ENCODE assay signal across 8 mouse cellular contexts in the genomic region with DNA sequence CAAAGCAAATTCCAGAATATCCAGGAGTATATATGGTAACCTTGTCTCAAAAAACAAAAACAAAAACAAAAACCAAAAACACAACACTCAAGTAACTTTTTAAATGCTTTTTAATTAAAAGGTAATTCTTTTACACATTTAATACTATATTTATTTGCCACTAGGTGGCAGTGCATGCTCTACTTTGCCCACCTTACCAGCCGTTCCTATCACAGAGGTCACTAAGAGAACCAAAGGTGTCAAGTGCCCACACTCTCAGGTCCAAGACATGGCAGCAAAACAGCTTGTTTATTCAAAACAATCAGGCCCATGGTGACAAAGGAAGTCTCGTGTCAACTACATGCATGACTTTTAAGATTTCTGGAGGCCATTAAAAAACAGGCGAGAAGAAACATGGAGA. TPM values are rescaled to one million over a fixed set of nuclear protein-coding genes. Genes with fewer than 3 reads are reported as not detected.
DNase-seq lines count a peak whose midpoint lies in the region; ATAC-seq and TF ChIP-seq lines count a peak whose summit lies in the region.

No protein-coding gene starts in this region.

- WGBS in liver, postnatal 0 days (ENCODE audit: insufficient replicate concordance), result 36% methylated on average over 3 of the region's 3 CpGs
- 36% methylated on average over 3 of the region's 3 CpGs for WGBS in liver, embryonic 11.5 days

- no peak overlapping the region for H3K4me3 ChIP-seq in liver, postnatal 0 days (ENCODE audit: low read depth, low read length)
- no peak overlapping the region for H3K4me3 ChIP-seq in liver, embryonic 11.5 days (ENCODE audit: low read depth, low read length)

- no peaks in the 10 kb centered on the region for H3K9me3 ChIP-seq in liver, postnatal 0 days (ENCODE audit: low read length)
- no peaks in the 10 kb centered on the region for H3K9me3 ChIP-seq in liver, embryonic 11.5 days (ENCODE audit: control insufficient read depth, low read length)

- peak; percentile 9 for DNase-seq in adrenal gland, adult 2 months
- DNase-seq in adrenal gland, adult 18-20 months (ENCODE audit: low spot score in 2 of 2), result no peak
- DNase-seq in liver, postnatal 0 days, result no peak
- DNase-seq in liver, embryonic 11.5 days (ENCODE audit: low spot score), result no peak
- peak; percentile 20 for DNase-seq in embryo, embryonic 9.5 days (ENCODE audit: extremely low spot score)
- peak; percentile 57 for DNase-seq in retina, postnatal 1 day
- DNase-seq in cerebellum, adult 9-10 months, result no peak
- DNase-seq in frontal cortex, postnatal 36 days (ENCODE audit: low spot score in 2 of 2), result no peak

- H3K36me3 ChIP-seq in liver, postnatal 0 days (replicated peaks; ENCODE audit: insufficient read depth, low read length), result peaks cover 4% of the 10 kb centered on the region; the same call in 1 of the 2 replicates
- H3K36me3 ChIP-seq in liver, embryonic 11.5 days (ENCODE audit: control insufficient read depth, insufficient read depth, low read length), result no peaks in the 10 kb centered on the region

- H3K4me1 ChIP-seq in liver, postnatal 0 days (ENCODE audit: insufficient read depth), result peaks cover 21% of the 10 kb centered on the region
- no peaks in the 10 kb centered on the region for H3K4me1 ChIP-seq in liver, embryonic 11.5 days (replicated peaks; ENCODE audit: control insufficient read depth, insufficient read depth, low read length)

- H3K27me3 ChIP-seq in liver, postnatal 0 days (ENCODE audit: insufficient read depth, low read length), result no peaks in the 10 kb centered on the region
- no peaks in the 10 kb centered on the region for H3K27me3 ChIP-seq in liver, embryonic 11.5 days (replicated peaks; ENCODE audit: control insufficient read depth, insufficient read depth, low read length)

- peak overlapping the region; percentile 62; the same call in 1 of the 2 replicates for H3K27ac ChIP-seq in liver, postnatal 0 days (ENCODE audit: low read depth)
- H3K27ac ChIP-seq in liver, embryonic 11.5 days (ENCODE audit: low read depth, low read length), result no peak overlapping the region

- peak; percentile 78 for TF ChIP-seq CTCF in liver, postnatal 0 days (IDR thresholded peaks at IDR 0.05; ENCODE audit: low read depth)

- ATAC-seq in liver, postnatal 0 days, result no peak
- no peak for ATAC-seq in liver, embryonic 11.5 days (replicated peaks; ENCODE audit: low FRiP score)

- H3K4me2 ChIP-seq in liver, postnatal 0 days (ENCODE audit: low read depth, low read length), result no peak overlapping the region; the same call in 1 of the 2 replicates
- no peak overlapping the region for H3K4me2 ChIP-seq in liver, embryonic 11.5 days

- TF ChIP-seq EP300 in liver, postnatal 0 days (IDR thresholded peaks at IDR 0.05; ENCODE audit: low read depth), result no peak

- H3K9ac ChIP-seq in liver, postnatal 0 days (replicated peaks), result no peak overlapping the region
- no peak overlapping the region for H3K9ac ChIP-seq in liver, embryonic 11.5 days (ENCODE audit: low read depth, low read length)

RNA-seq across cellular contexts. Expression of a gene that starts 24.2 kb away (rescaled TPM):
- 100 to 1,000 TPM; 290 to 315 TPM for total RNA-seq in adrenal gland, adult 2 months (2021)
- polyA plus RNA-seq in adrenal gland, adult 2 months (2012; rRNA removed), result 141 and 188 TPM in 2 replicates
- 100 to 1,000 TPM; 319 to 568 TPM for total RNA-seq in adrenal gland, adult 18-20 months (2021)
- 36.6 and 49.7 TPM in 2 replicates for polyA plus RNA-seq in liver, postnatal 0 days (2015; fragmentation: Nextera tagmentation; extraction: Ambion mirVana)
- 6.7 and 9.3 TPM in 2 replicates for polyA plus RNA-seq in liver, embryonic 11.5 days (2014; fragmentation: Nextera tagmentation; extraction: Ambion mirVana)

Comparison
In these comparisons a context has a peak if more than half of its experiments do, and no peak if none do; other contexts are left out.
1. DNase-seq: peak in adrenal gland, adult 2 months (single experiment), embryo, embryonic 9.5 days (single experiment) and retina, postnatal 1 day (single experiment); none in adrenal gland, adult 18-20 months (0 of 2), liver, postnatal 0 days (single experiment), liver, embryonic 11.5 days (single experiment), cerebellum, adult 9-10 months (single experiment) and frontal cortex, postnatal 36 days (0 of 2).